Mouse (Mus musculus): ENCODE measurements around the gene Sfrp2.

- TF ChIP-seq POLR2A (IDR thresholded peaks at IDR 0.05; ENCODE audit: control insufficient read depth, extremely low read depth, insufficient read depth, low read length, poor library complexity) (no peak), CTCF (IDR thresholded peaks at IDR 0.05; ENCODE audit: borderline replicate concordance, control insufficient read depth, extremely low read depth, insufficient read depth, low read length, poor library complexity) (no peak)
These were observed 10.5 kb upstream of the Sfrp2 start for GRCm38 (mm10) chr3:83755666-83756065.
